Mouse (Mus musculus): ENCODE results near the gene Tnrc6b. TPM values are rescaled to one million over a fixed set of nuclear protein-coding genes. Genes with fewer than 3 reads are reported as not detected.

Tnrc6b gene
- 51.2 TPM for polyA plus RNA-seq (2017; shearing (Covaris generic))

DNA sequence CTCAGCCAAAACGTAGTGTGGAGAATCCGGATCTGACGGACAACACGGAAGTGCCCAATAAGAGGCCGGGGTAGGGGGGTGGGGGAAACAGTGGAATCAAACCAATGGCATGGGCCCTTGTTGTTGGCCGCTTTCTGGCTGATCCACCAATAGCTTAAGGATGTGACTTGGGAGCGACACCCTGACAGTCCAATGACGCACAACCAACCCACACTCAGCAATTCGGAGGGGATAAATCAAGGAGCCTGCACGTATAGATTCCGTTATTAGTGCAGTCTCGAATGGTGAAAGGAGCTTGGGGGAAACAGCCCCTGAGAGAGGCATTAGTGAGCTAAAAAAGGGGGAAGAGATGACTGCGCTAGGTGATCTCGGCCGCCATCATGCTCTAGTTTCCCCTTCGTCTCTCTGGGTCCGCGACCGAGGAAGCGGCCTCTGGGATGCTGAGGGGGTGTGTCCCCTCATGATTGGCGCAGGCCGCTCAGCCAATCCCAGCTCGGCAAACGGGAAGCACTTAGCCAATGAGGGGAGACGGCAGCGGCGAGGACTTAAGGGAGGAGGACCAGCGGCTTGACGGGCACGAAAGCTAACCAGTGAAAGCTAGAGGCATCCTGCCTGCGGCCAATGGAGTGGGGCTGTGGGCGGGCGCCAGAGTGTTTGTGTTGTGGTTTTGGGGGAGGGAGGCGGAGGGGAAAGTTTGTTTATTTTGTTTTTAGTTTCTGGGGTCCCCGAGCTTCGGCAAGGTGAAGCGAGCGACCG lies at the start of gene Tnrc6b:
Gene Tnrc6b, plus strand, starts transcription at position 706 of the 756 bp plus-strand sequence.

DNA sequence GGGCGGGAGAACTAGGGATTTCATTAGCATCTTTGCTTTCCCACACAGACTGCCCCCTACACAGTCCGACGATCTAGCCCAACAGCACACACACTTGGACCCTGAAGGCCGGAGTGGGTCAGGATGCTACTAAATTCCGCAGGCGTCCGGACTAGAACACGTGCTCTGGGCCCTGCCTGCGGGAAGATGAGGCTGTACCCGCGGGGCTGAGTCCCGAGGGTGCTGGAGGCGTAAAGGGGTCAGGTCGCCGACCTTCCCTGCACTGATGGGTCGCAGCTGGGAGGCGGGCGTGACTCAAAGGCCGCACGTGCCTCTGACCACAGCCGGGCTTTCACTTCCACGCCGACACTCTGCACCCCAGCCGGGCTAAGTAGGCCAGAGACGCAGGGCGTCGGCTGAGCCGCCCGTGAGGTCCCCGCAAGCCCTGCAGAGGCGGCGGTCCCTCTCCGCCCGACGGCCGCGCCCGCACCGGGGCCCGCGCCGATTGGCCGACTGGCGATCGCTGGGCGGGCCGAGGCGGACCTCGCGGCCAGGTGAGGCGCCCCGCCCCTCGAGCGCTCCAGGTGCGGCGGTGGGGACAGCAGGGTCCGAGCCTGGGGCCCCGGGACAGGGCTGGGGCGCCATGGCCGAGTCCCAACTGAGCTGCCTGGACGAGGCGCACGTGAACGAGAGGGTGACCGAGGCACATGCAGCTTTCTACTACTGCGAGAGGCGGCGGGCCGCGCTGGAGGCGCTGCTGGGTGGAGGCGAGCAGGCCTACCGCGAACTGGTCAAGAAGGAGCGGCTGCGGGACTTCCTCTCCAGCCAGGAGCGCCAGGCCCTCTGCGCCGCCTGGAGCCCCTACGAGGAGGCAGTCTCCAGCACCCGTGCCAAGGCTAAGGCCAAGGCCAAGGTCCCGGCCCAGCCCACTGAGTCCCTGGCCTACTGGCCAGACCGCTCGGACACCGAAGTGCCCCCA lies 39.5 kb upstream of the Tnrc6b start, which contains the start of gene Fam83f:
Gene Fam83f, plus strand, starts transcription at position 553 of the 958 bp plus-strand sequence.

GRCm38 (mm10) chr15:80948145-80949135 lies 237.3 kb downstream of the Tnrc6b start, which contains the start of gene Adsl:
Gene Adsl, plus strand, starts transcription at chr15:80948490.

GRCm38 (mm10) chr15:80977620-80978334 lies 266.7 kb downstream of the Tnrc6b start, which contains the start of gene Sgsm3:
Gene Sgsm3, plus strand, starts transcription at chr15:80977765.

Other genes with a start within 250 kb of the Tnrc6b start
- gene Enthd1, start 146.2 kb upstream of the Tnrc6b start, polyA plus RNA-seq (2017; shearing (Covaris generic)) = 0.61 TPM
- gene Grap2, start 138.7 kb upstream of the Tnrc6b start, polyA plus RNA-seq (2017; shearing (Covaris generic)) = 117 TPM
- 0.16 TPM for gene Fam83f, start 39.5 kb upstream of the Tnrc6b start, polyA plus RNA-seq (2017; shearing (Covaris generic))
- 79.2 TPM for gene Adsl, start 237.2 kb downstream of the Tnrc6b start, polyA plus RNA-seq (2017; shearing (Covaris generic))